Mouse (Mus musculus): ENCODE data around the gene Anapc7. TPM values are rescaled to one million over a fixed set of nuclear protein-coding genes. Genes with fewer than 3 reads are reported as not detected.
"Not testable (repeated sequence)": the region's sequence is repeated elsewhere in the genome, so short reads cannot be mapped to it uniquely, and the experiment has no call there.

Gene Anapc7
- polyA plus RNA-seq, 1 experiment from 2014 or later, result 27.1 TPM

GRCm38 (mm10) chr5:122461431-122461830, 39.9 kb downstream of the Anapc7 start:
- Histone ChIP-seq H3K4me2 (replicated peaks; ENCODE audit: low read depth, low read length) (no peak overlapping the region), H3K27ac (ENCODE audit: low read depth, low read length) (no peak overlapping the region), H3K36me3 (ENCODE audit: control insufficient read depth, insufficient read depth, low read length) (peaks cover 27% of the 10 kb centered on the region), H3K9ac (ENCODE audit: low read depth, low read length) (no peak overlapping the region), H3K4me3 (ENCODE audit: low read depth, low read length) (no peak overlapping the region), H3K27me3 (ENCODE audit: control insufficient read depth, insufficient read depth, low read length) (no peaks in the 10 kb centered on the region), H3K9me3 (ENCODE audit: control insufficient read depth, low read length) (no peaks in the 10 kb centered on the region), H3K4me1 (replicated peaks; ENCODE audit: control insufficient read depth, insufficient read depth, low read length) (no peaks in the 10 kb centered on the region)
- 94% methylated on average over 9 of the region's 9 CpGs for WGBS
- ATAC-seq (ENCODE audit: low FRiP score), result no peak
- DNase-seq (ENCODE audit: low spot score), result no peak

- no peaks in the 10 kb centered on the region for H3K4me1 ChIP-seq (replicated peaks; ENCODE audit: control insufficient read depth, insufficient read depth, low read length)
- DNase-seq (ENCODE audit: low spot score), result no peak
- WGBS, result 92% methylated on average over 5 of the region's 5 CpGs
- no peak overlapping the region for H3K4me2 ChIP-seq (replicated peaks; ENCODE audit: low read depth, low read length)
- H3K27me3 ChIP-seq (ENCODE audit: control insufficient read depth, insufficient read depth, low read length), result no peaks in the 10 kb centered on the region
- no peak overlapping the region for H3K4me3 ChIP-seq (ENCODE audit: low read depth, low read length)
- ATAC-seq (ENCODE audit: low FRiP score), result no peak
- H3K9ac ChIP-seq (ENCODE audit: low read depth, low read length), result no peak overlapping the region
- H3K36me3 ChIP-seq (ENCODE audit: control insufficient read depth, insufficient read depth, low read length), result peaks cover 26% of the 10 kb centered on the region
- no peak overlapping the region for H3K27ac ChIP-seq (ENCODE audit: low read depth, low read length)
- H3K9me3 ChIP-seq (ENCODE audit: control insufficient read depth, low read length), result no peaks in the 10 kb centered on the region
These were observed 50.2 kb downstream of the Anapc7 start for GRCm38 (mm10) chr5:122471658-122472057.

GRCm38 (mm10) chr5:122474643-122475363, 53.3 kb downstream of the Anapc7 start:
- no peaks in the 10 kb centered on the region for H3K27me3 ChIP-seq (ENCODE audit: control insufficient read depth, insufficient read depth, low read length)
- H3K4me1 ChIP-seq (replicated peaks; ENCODE audit: control insufficient read depth, insufficient read depth, low read length), result no peaks in the 10 kb centered on the region
- no peak overlapping the region for H3K27ac ChIP-seq (ENCODE audit: low read depth, low read length)
- ATAC-seq (ENCODE audit: low FRiP score) (no peak), DNase-seq (ENCODE audit: low spot score) (no peak)
- H3K36me3 ChIP-seq (ENCODE audit: control insufficient read depth, insufficient read depth, low read length), result peaks cover 13% of the 10 kb centered on the region
- H3K9ac ChIP-seq (ENCODE audit: low read depth, low read length), result no peak overlapping the region
- H3K4me3 ChIP-seq (ENCODE audit: low read depth, low read length), result no peak overlapping the region
- no peak overlapping the region for H3K4me2 ChIP-seq (replicated peaks; ENCODE audit: low read depth, low read length)
- WGBS, result 86% methylated on average over 4 of the region's 4 CpGs
- H3K9me3 ChIP-seq (ENCODE audit: control insufficient read depth, low read length), result no peaks in the 10 kb centered on the region

- H3K4me3 ChIP-seq (ENCODE audit: low read depth, low read length), result no peak overlapping the region
- DNase-seq (ENCODE audit: low spot score) (no peak), ATAC-seq (ENCODE audit: low FRiP score) (no peak)
- no peaks in the 10 kb centered on the region for H3K27me3 ChIP-seq (ENCODE audit: control insufficient read depth, insufficient read depth, low read length)
- H3K36me3 ChIP-seq (ENCODE audit: control insufficient read depth, insufficient read depth, low read length), result peaks cover 10% of the 10 kb centered on the region; the same call in 1 of the 2 replicates
- no peaks in the 10 kb centered on the region for H3K4me1 ChIP-seq (replicated peaks; ENCODE audit: control insufficient read depth, insufficient read depth, low read length)
- no peaks in the 10 kb centered on the region for H3K9me3 ChIP-seq (ENCODE audit: control insufficient read depth, low read length)
- whole genome bisulfite sequencing, result 84% methylated on average over 3 of the region's 3 CpGs
- H3K4me2 ChIP-seq (replicated peaks; ENCODE audit: low read depth, low read length), result no peak overlapping the region
- no peak overlapping the region for H3K9ac ChIP-seq (ENCODE audit: low read depth, low read length)
- H3K27ac ChIP-seq (ENCODE audit: low read depth, low read length), result no peak overlapping the region
These were observed 54.6 kb downstream of the Anapc7 start for GRCm38 (mm10) chr5:122476078-122476477.

- H3K27ac ChIP-seq (ENCODE audit: low read depth, low read length), result no peak overlapping the region
- H3K4me2 ChIP-seq (replicated peaks; ENCODE audit: low read depth, low read length), result no peak overlapping the region
- H3K9ac ChIP-seq (ENCODE audit: low read depth, low read length), result no peak overlapping the region
- 93% methylated on average over 3 of the region's 3 CpGs for WGBS
- ATAC-seq (ENCODE audit: low FRiP score) (no peak), DNase-seq (ENCODE audit: low spot score) (no peak)
- H3K36me3 ChIP-seq (ENCODE audit: control insufficient read depth, insufficient read depth, low read length), result peaks cover 2% of the 10 kb centered on the region; the same call in 1 of the 2 replicates
- no peaks in the 10 kb centered on the region for H3K27me3 ChIP-seq (ENCODE audit: control insufficient read depth, insufficient read depth, low read length)
- no peak overlapping the region for H3K4me3 ChIP-seq (ENCODE audit: low read depth, low read length)
- H3K4me1 ChIP-seq (replicated peaks; ENCODE audit: control insufficient read depth, insufficient read depth, low read length), result no peaks in the 10 kb centered on the region
- no peaks in the 10 kb centered on the region for H3K9me3 ChIP-seq (ENCODE audit: control insufficient read depth, low read length)
These were observed 56.0 kb downstream of the Anapc7 start for GRCm38 (mm10) chr5:122477492-122477891.

- H3K9me3 ChIP-seq (ENCODE audit: control insufficient read depth, low read length), result no peaks in the 10 kb centered on the region
- WGBS, result 61% methylated on average over 2 of the region's 2 CpGs
- no peak overlapping the region for H3K27ac ChIP-seq (ENCODE audit: low read depth, low read length)
- H3K9ac ChIP-seq (ENCODE audit: low read depth, low read length), result no peak overlapping the region
- H3K4me1 ChIP-seq (replicated peaks; ENCODE audit: control insufficient read depth, insufficient read depth, low read length), result no peaks in the 10 kb centered on the region
- no peak for ATAC-seq (ENCODE audit: low FRiP score)
- H3K4me2 ChIP-seq (replicated peaks; ENCODE audit: low read depth, low read length), result no peak overlapping the region
- no peak for DNase-seq (ENCODE audit: low spot score)
- no peak overlapping the region for H3K4me3 ChIP-seq (ENCODE audit: low read depth, low read length)
- H3K27me3 ChIP-seq (ENCODE audit: control insufficient read depth, insufficient read depth, low read length), result no peaks in the 10 kb centered on the region
- H3K36me3 ChIP-seq (ENCODE audit: control insufficient read depth, insufficient read depth, low read length), result peaks cover 2% of the 10 kb centered on the region; the same call in 1 of the 2 replicates
These were observed 57.6 kb downstream of the Anapc7 start for GRCm38 (mm10) chr5:122479131-122479530.

GRCm38 (mm10) chr5:122481844-122482243, 60.4 kb downstream of the Anapc7 start:
- WGBS, result 94% methylated on average over 5 of the region's 5 CpGs
- H3K4me1 ChIP-seq (replicated peaks; ENCODE audit: control insufficient read depth, insufficient read depth, low read length), result no peaks in the 10 kb centered on the region
- DNase-seq (ENCODE audit: low spot score) (no peak), ATAC-seq (ENCODE audit: low FRiP score) (no peak)
- no peak overlapping the region for H3K27ac ChIP-seq (ENCODE audit: low read depth, low read length)
- H3K4me2 ChIP-seq (replicated peaks; ENCODE audit: low read depth, low read length), result no peak overlapping the region
- peaks cover 2% of the 10 kb centered on the region; the same call in 1 of the 2 replicates for H3K36me3 ChIP-seq (ENCODE audit: control insufficient read depth, insufficient read depth, low read length)
- H3K9me3 ChIP-seq (ENCODE audit: control insufficient read depth, low read length), result no peaks in the 10 kb centered on the region
- H3K27me3 ChIP-seq (ENCODE audit: control insufficient read depth, insufficient read depth, low read length), result no peaks in the 10 kb centered on the region
- H3K4me3 ChIP-seq (ENCODE audit: low read depth, low read length), result no peak overlapping the region
- H3K9ac ChIP-seq (ENCODE audit: low read depth, low read length), result no peak overlapping the region

- DNase-seq (ENCODE audit: low spot score), result no peak
- Histone ChIP-seq H3K4me3 (ENCODE audit: low read depth, low read length) (no peak overlapping the region), H3K9me3 (ENCODE audit: control insufficient read depth, low read length) (no peaks in the 10 kb centered on the region), H3K9ac (ENCODE audit: low read depth, low read length) (no peak overlapping the region), H3K36me3 (ENCODE audit: control insufficient read depth, insufficient read depth, low read length) (0 out of 2 replicates have a peak, but pooled peaks cover 2% of the 10 kb centered on the region), H3K27ac (ENCODE audit: low read depth, low read length) (no peak overlapping the region), H3K27me3 (ENCODE audit: control insufficient read depth, insufficient read depth, low read length) (no peaks in the 10 kb centered on the region), H3K4me1 (replicated peaks; ENCODE audit: control insufficient read depth, insufficient read depth, low read length) (no peaks in the 10 kb centered on the region), H3K4me2 (replicated peaks; ENCODE audit: low read depth, low read length) (no peak overlapping the region)
- ATAC-seq (ENCODE audit: low FRiP score), result no peak
- WGBS, result 86% methylated on average over 6 of the region's 6 CpGs
These were observed 61.4 kb downstream of the Anapc7 start for GRCm38 (mm10) chr5:122482733-122483391.

- H3K4me1 ChIP-seq (replicated peaks; ENCODE audit: control insufficient read depth, insufficient read depth, low read length); H3K4me2 ChIP-seq (replicated peaks; ENCODE audit: low read depth, low read length); H3K9me3 ChIP-seq (ENCODE audit: control insufficient read depth, low read length); DNase-seq (ENCODE audit: low spot score); ATAC-seq (ENCODE audit: low FRiP score); H3K27me3 ChIP-seq (ENCODE audit: control insufficient read depth, insufficient read depth, low read length); H3K36me3 ChIP-seq (ENCODE audit: control insufficient read depth, insufficient read depth, low read length); H3K4me3 ChIP-seq (ENCODE audit: low read depth, low read length); H3K27ac ChIP-seq (ENCODE audit: low read depth, low read length); H3K9ac ChIP-seq (ENCODE audit: low read depth, low read length): not testable (repeated sequence)
- 87% methylated on average over 5 of the region's 5 CpGs for WGBS
These were observed 64.8 kb downstream of the Anapc7 start for GRCm38 (mm10) chr5:122486243-122486642.
